Mouse (Mus musculus): Measurements from ENCODE around the gene Myadm.

GRCm38 (mm10) chr7:3264390-3265022, 24.4 kb upstream of the Myadm start:
- TF ChIP-seq CTCF (IDR thresholded peaks at IDR 0.05; ENCODE audit: insufficient read depth, low read depth, low read length) (no peak), POLR2A (IDR thresholded peaks at IDR 0.05; ENCODE audit: insufficient read depth, low read depth, low read length) (no peak)
